Mouse (Mus musculus): ENCODE data around the gene Ugp2.

GRCm38 (mm10) chr11:21401248-21401647, 30.2 kb upstream of the Ugp2 start:
- TF ChIP-seq CTCF (IDR thresholded peaks at IDR 0.05; ENCODE audit: control insufficient read depth, insufficient read depth, insufficient replicate concordance, low read depth, low read length) (no peak), POLR2A (IDR thresholded peaks at IDR 0.05; ENCODE audit: control insufficient read depth, low read depth, low read length) (no peak)

Measured in testis, adult 2 months (tissue).